Mouse (Mus musculus): ENCODE measurements around the gene Sec1.
A peak's percentile ranks its signal among the peaks of the same experiment; 100 is the strongest.

Gene Sec1

GRCm38 (mm10) chr7:45693921-45694591 is at the start of gene Sec1:
Sec1 (minus strand) TSS chr7:45694402.
- no peak for DNase-seq (ENCODE audit: low read depth)

GRCm38 (mm10) chr7:45742338-45742737 is 48.1 kb upstream of the Sec1 start:
- DNase-seq (ENCODE audit: low read depth): peak; percentile 91

- peak; percentile 81 for DNase-seq (ENCODE audit: low read depth)
These were observed 47.6 kb upstream of the Sec1 start for GRCm38 (mm10) chr7:45741777-45742176.

GRCm38 (mm10) chr7:45741308-45741707 is 47.1 kb upstream of the Sec1 start:
- peak; percentile 38 for DNase-seq (ENCODE audit: low read depth)

GRCm38 (mm10) chr7:45739820-45740219 is 45.6 kb upstream of the Sec1 start:
- DNase-seq (ENCODE audit: low read depth): no peak

GRCm38 (mm10) chr7:45739162-45739763 is 45.1 kb upstream of the Sec1 start:
- peak; percentile 89 for DNase-seq (ENCODE audit: low read depth)

- DNase-seq (ENCODE audit: low read depth): peak; percentile 30
These were observed 39.3 kb upstream of the Sec1 start for GRCm38 (mm10) chr7:45733477-45733876.

- peak; percentile 69 for DNase-seq (ENCODE audit: low read depth)
These were observed 36.7 kb upstream of the Sec1 start for GRCm38 (mm10) chr7:45730727-45731431.

- DNase-seq (ENCODE audit: low read depth): no peak
These were observed 33.4 kb upstream of the Sec1 start for GRCm38 (mm10) chr7:45727625-45728024.

- DNase-seq (ENCODE audit: low read depth): no peak
These were observed 32.2 kb upstream of the Sec1 start for GRCm38 (mm10) chr7:45726419-45726818.

- no peak for DNase-seq (ENCODE audit: low read depth)
These were observed 31.5 kb upstream of the Sec1 start, which contains the start of gene Spaca4 for GRCm38 (mm10) chr7:45725713-45726112. Spaca4 (minus strand) TSS chr7:45725813.

- DNase-seq (ENCODE audit: low read depth): no peak
These were observed 30.9 kb upstream of the Sec1 start for GRCm38 (mm10) chr7:45725151-45725550.

GRCm38 (mm10) chr7:45723781-45724180 is 29.6 kb upstream of the Sec1 start:
- no peak for DNase-seq (ENCODE audit: low read depth)

- DNase-seq (ENCODE audit: low read depth): no peak
These were observed 29.1 kb upstream of the Sec1 start for GRCm38 (mm10) chr7:45723301-45723700.

- DNase-seq (ENCODE audit: low read depth): no peak
These were observed 28.1 kb upstream of the Sec1 start for GRCm38 (mm10) chr7:45722348-45722713.

GRCm38 (mm10) chr7:45721642-45722347 is 27.6 kb upstream of the Sec1 start:
- DNase-seq (ENCODE audit: low read depth): peak; percentile 40

GRCm38 (mm10) chr7:45721234-45721571 is 27.0 kb upstream of the Sec1 start:
- no peak for DNase-seq (ENCODE audit: low read depth)

- no peak for DNase-seq (ENCODE audit: low read depth)
These were observed 26.4 kb upstream of the Sec1 start, which contains the start of gene Fam83e for GRCm38 (mm10) chr7:45720413-45721233. Fam83e (plus strand) TSS chr7:45721212.

GRCm38 (mm10) chr7:45719738-45720412 is 25.7 kb upstream of the Sec1 start:
- DNase-seq (ENCODE audit: low read depth): no peak

GRCm38 (mm10) chr7:45719180-45719579 is 25.0 kb upstream of the Sec1 start:
- no peak for DNase-seq (ENCODE audit: low read depth)

GRCm38 (mm10) chr7:45718331-45718730 is 24.1 kb upstream of the Sec1 start:
- DNase-seq (ENCODE audit: low read depth): no peak

Data from 416B (cell line).